Mouse (Mus musculus): ENCODE results near the gene Spem1.
"Not testable (repeated sequence)": the region's sequence is repeated elsewhere in the genome, so short reads cannot be mapped to it uniquely, and the experiment has no call there.

The Spem1 gene

GRCm38 (mm10) chr11:69822080-69822479 is at the start of gene Spem1:
Spem1 (minus strand) TSS chr11:69822180.
- in situ Hi-C loops (cut with MboI; ENCODE audit: unreplicated experiment in 2 of 2) = no loop called here

GRCm38 (mm10) chr11:69870289-69871069 is 48.5 kb upstream of the Spem1 start:
- in situ Hi-C loops (cut with MboI; ENCODE audit: unreplicated experiment in 2 of 2) = loop anchor here in 1 of 2 experiments (10.0 kb wide), 2 partner anchors 246 to 344 kb away; partner anchors contain the start of genes Sat2 and Slc16a11

GRCm38 (mm10) chr11:69867335-69867734 is 45.4 kb upstream of the Spem1 start:
- in situ Hi-C loops (cut with MboI; ENCODE audit: unreplicated experiment in 2 of 2) = no loop called here

GRCm38 (mm10) chr11:69865561-69865960 is 43.6 kb upstream of the Spem1 start:
- in situ Hi-C loops (cut with MboI; ENCODE audit: unreplicated experiment in 2 of 2) = no loop called here

- in situ Hi-C loops (cut with MboI; ENCODE audit: unreplicated experiment in 2 of 2) = no loop called here
Observed at GRCm38 (mm10) chr11:69864138-69864860, 42.3 kb upstream of the Spem1 start.

- in situ Hi-C loops (cut with MboI; ENCODE audit: unreplicated experiment in 2 of 2) = not testable (repeated sequence)
Observed at GRCm38 (mm10) chr11:69863729-69864128, 41.7 kb upstream of the Spem1 start.

GRCm38 (mm10) chr11:69858113-69858998 is 36.4 kb upstream of the Spem1 start, which contains the start of gene Tnk1:
Tnk1 (minus strand) TSS chr11:69858730.
- in situ Hi-C loops (cut with MboI; ENCODE audit: unreplicated experiment in 2 of 2) = no loop called here

- in situ Hi-C loops (cut with MboI; ENCODE audit: unreplicated experiment in 2 of 2) = no loop called here
Observed at GRCm38 (mm10) chr11:69855347-69855746, 33.4 kb upstream of the Spem1 start.

GRCm38 (mm10) chr11:69854680-69855079 is 32.7 kb upstream of the Spem1 start:
- in situ Hi-C loops (cut with MboI; ENCODE audit: unreplicated experiment in 2 of 2) = no loop called here

GRCm38 (mm10) chr11:69853994-69854393 is 32.0 kb upstream of the Spem1 start:
- in situ Hi-C loops (cut with MboI; ENCODE audit: unreplicated experiment in 2 of 2) = no loop called here

GRCm38 (mm10) chr11:69850754-69851153 is 28.8 kb upstream of the Spem1 start:
- in situ Hi-C loops (cut with MboI; ENCODE audit: unreplicated experiment in 2 of 2) = no loop called here

GRCm38 (mm10) chr11:69849884-69850283 is 27.9 kb upstream of the Spem1 start:
- in situ Hi-C loops (cut with MboI; ENCODE audit: unreplicated experiment in 2 of 2) = no loop called here

GRCm38 (mm10) chr11:69849128-69849527 is 27.1 kb upstream of the Spem1 start:
- in situ Hi-C loops (cut with MboI; ENCODE audit: unreplicated experiment in 2 of 2) = no loop called here

GRCm38 (mm10) chr11:69848021-69848420 is 26.0 kb upstream of the Spem1 start:
- in situ Hi-C loops (cut with MboI; ENCODE audit: unreplicated experiment in 2 of 2) = no loop called here

GRCm38 (mm10) chr11:69846738-69847688 is 25.0 kb upstream of the Spem1 start:
- in situ Hi-C loops (cut with MboI; ENCODE audit: unreplicated experiment in 2 of 2) = no loop called here

GRCm38 (mm10) chr11:69846198-69846680 is 24.3 kb upstream of the Spem1 start, which contains the start of gene Plscr3:
Plscr3 (plus strand) TSS chr11:69846376.
- in situ Hi-C loops (cut with MboI; ENCODE audit: unreplicated experiment in 2 of 2) = no loop called here

- in situ Hi-C loops (cut with MboI; ENCODE audit: unreplicated experiment in 2 of 2) = no loop called here
Observed at GRCm38 (mm10) chr11:69838714-69839104, 16.7 kb upstream of the Spem1 start.

GRCm38 (mm10) chr11:69837952-69838713 is 16.2 kb upstream of the Spem1 start, which contains the start of gene Tmem256:
Tmem256 (plus strand) TSS chr11:69838514.
- in situ Hi-C loops (cut with MboI; ENCODE audit: unreplicated experiment in 2 of 2) = no loop called here

- in situ Hi-C loops (cut with MboI; ENCODE audit: unreplicated experiment in 2 of 2) = no loop called here
Observed at GRCm38 (mm10) chr11:69837604-69837951, 15.6 kb upstream of the Spem1 start, which contains the start of gene Nlgn2. Nlgn2 (minus strand) TSS chr11:69837784.
